Mouse (Mus musculus) midbrain, postnatal 0 days (tissue): ENCODE measurements around the gene Cish. TPM values are rescaled to one million over a fixed set of nuclear protein-coding genes. Genes with fewer than 3 reads are reported as not detected.

ENCODE experiments used
- ATAC-seq: fragments of 200-750 bp; cut with Nextera tagmentation; 2 replicates; pipeline ENCODE4 v1.8.0; 2017; ENCODE audit warnings: moderate number of reproducible peaks, mild to moderate bottlenecking, moderate TSS enrichment, moderate library complexity; ENCODE audit not compliant: low FRiP score
- DNase-seq: peaks from one replicate; pipeline ENCODE4 v3.0.0-alpha.2; 2015; ENCODE audit warnings: low spot score
- H3K27ac ChIP-seq: fragments of 300-500 bp; sonication (generic); 2 replicates; pipeline ENCODE4 v1.5.1; 2014; ENCODE audit warnings: low read depth, mild to moderate bottlenecking, low read length, mixed read lengths
- H3K27me3 ChIP-seq: fragments of 300-500 bp; sonication (generic); 2 replicates; pipeline ENCODE4 v1.6.1; 2014; ENCODE audit warnings: low read length, control low read depth, mixed read lengths; ENCODE audit not compliant: insufficient read depth
- H3K36me3 ChIP-seq: fragments of 300-500 bp; sonication (generic); 2 replicates; pipeline ENCODE4 v1.6.1; 2014; ENCODE audit warnings: low read length, control low read depth, mixed read lengths; ENCODE audit not compliant: insufficient read depth
- H3K4me1 ChIP-seq: fragments of 300-500 bp; sonication (generic); 2 replicates; pipeline ENCODE4 v1.6.1; 2014; ENCODE audit warnings: mild to moderate bottlenecking, control low read depth, antibody characterized with exemption, low read length, mixed read lengths; ENCODE audit not compliant: insufficient read depth
- H3K4me2 ChIP-seq: fragments of 300-500 bp; sonication (generic); 2 replicates; pipeline ENCODE4 v1.6.1; 2014; ENCODE audit warnings: low read depth, mild to moderate bottlenecking, low read length, mixed read lengths; ENCODE audit not compliant: poor library complexity, severe bottlenecking
- H3K4me3 ChIP-seq: fragments of 300-500 bp; sonication (generic); 2 replicates; pipeline ENCODE4 v1.5.1; 2014; ENCODE audit warnings: low read depth, mild to moderate bottlenecking, low read length, moderate library complexity
- H3K9ac ChIP-seq: fragments of 300-500 bp; sonication (generic); replicated peaks from 2 replicates; pipeline ENCODE4 v1.6.1; 2014; ENCODE audit warnings: mild to moderate bottlenecking, low read length, moderate library complexity, mixed read lengths; ENCODE audit not compliant: poor library complexity, severe bottlenecking
- H3K9me3 ChIP-seq: fragments of 300-500 bp; sonication (generic); 2 replicates; pipeline ENCODE4 v1.6.1; 2016; ENCODE audit warnings: low read length, control low read depth
- CTCF ChIP-seq: IDR thresholded peaks from 2 replicates; pipeline ENCODE4 v1.5.1; 2016; ENCODE audit warnings: antibody characterized with exemption, mild to moderate bottlenecking
- WGBS: fragments of 180-500 bp; shearing (Covaris S2); extraction: QIAGEN DNeasy Blood & Tissue Kit; methylation state at CpG from one replicate; pipeline ENCODE4 v1.1.7; 2014; 5-methylcytosine and 5-hydroxymethylcytosine counted together
- polyA plus RNA-seq: library from polyadenylated mRNA; unstranded; fragments of >200 nt; fragmentation: Nextera tagmentation; extraction: Ambion mirVana; gene quantifications from 2 replicates; pipeline ENCODE4 v1.2.1, GENCODE M21; 2015
- total RNA-seq: library from RNA; depleted of rRNA; stranded (reverse); fragments of >200 nt; gene quantifications from 2 replicates; pipeline ENCODE4 v1.2.3, GENCODE M21; 2014

The Cish gene
- total and polyA plus RNA-seq, 2 experiments from 2014 or later, result 6.0 to 6.7 TPM

- peak; percentile 62 for ATAC-seq
- Histone ChIP-seq H3K4me2 (peak within 1 kb of the TSS; percentile 90), H3K27ac (no peak within 1 kb of the TSS), H3K4me1 (peaks cover 9% of the 10 kb centered on the region; the same call in 1 of the 2 replicates), H3K4me3 (peak within 1 kb of the TSS; percentile 36), H3K9me3 (no peaks in the 10 kb centered on the region), H3K27me3 (peaks cover 20% of the 10 kb centered on the region; the same call in 1 of the 2 replicates), H3K9ac (0 out of 2 replicates have a peak within 1 kb of the TSS, but pooled peaks have one; percentile 2), H3K36me3 (no peaks in the 10 kb centered on the region)
- WGBS, result 3% methylated on average over 47 of the region's 49 CpGs
- DNase-seq, result peak; percentile 70
- peak; percentile 10; the same call in 1 of the 2 replicates for TF ChIP-seq CTCF
Observed at GRCm38 (mm10) chr9:107289211-107290076, 6.4 kb upstream of the Cish start, which contains the start of gene Mapkapk3. Gene Mapkapk3 (minus strand): TSS chr9:107289877.

- no peak overlapping the region for H3K4me2 ChIP-seq
- WGBS, result 29% methylated on average over 10 of the region's 10 CpGs
- no peaks in the 10 kb centered on the region for H3K9me3 ChIP-seq
- DNase-seq (peak; percentile 76), ATAC-seq (no peak; the same call in 1 of the 2 replicates)
- no peak overlapping the region for H3K9ac ChIP-seq
- H3K27ac ChIP-seq, result no peak overlapping the region
- peaks cover 25% of the 10 kb centered on the region; the same call in 1 of the 2 replicates for H3K27me3 ChIP-seq
- H3K4me3 ChIP-seq, result no peak overlapping the region
- H3K4me1 ChIP-seq, result peaks cover 9% of the 10 kb centered on the region; the same call in 1 of the 2 replicates
- no peaks in the 10 kb centered on the region for H3K36me3 ChIP-seq
- peak; percentile 97 for TF ChIP-seq CTCF
Observed at GRCm38 (mm10) chr9:107290897-107291296, 4.9 kb upstream of the Cish start.

GRCm38 (mm10) chr9:107294249-107294648 lies 1.6 kb upstream of the Cish start:
- DNase-seq (peak; percentile 76), ATAC-seq (no peak)
- no peak overlapping the region for H3K9ac ChIP-seq
- no peak overlapping the region for H3K4me2 ChIP-seq
- H3K9me3 ChIP-seq, result no peaks in the 10 kb centered on the region
- H3K27me3 ChIP-seq, result peaks cover 15% of the 10 kb centered on the region; the same call in 1 of the 2 replicates
- 3% methylated on average over 6 of the region's 6 CpGs for WGBS
- no peak overlapping the region for H3K27ac ChIP-seq
- TF ChIP-seq CTCF, result peak; percentile 89
- no peak overlapping the region for H3K4me3 ChIP-seq
- H3K4me1 ChIP-seq, result peaks cover 9% of the 10 kb centered on the region
- no peaks in the 10 kb centered on the region for H3K36me3 ChIP-seq

- DNase-seq, result no peak
- no peak overlapping the region for H3K4me2 ChIP-seq
- ATAC-seq, result no peak
- no peaks in the 10 kb centered on the region for H3K9me3 ChIP-seq
- no peak overlapping the region for H3K9ac ChIP-seq
- no peak overlapping the region; the same call in 1 of the 2 replicates for H3K4me3 ChIP-seq
- peaks cover 4% of the 10 kb centered on the region for H3K4me1 ChIP-seq
- WGBS, result 81% methylated on average over 4 of the region's 4 CpGs
- no peak for TF ChIP-seq CTCF
- H3K36me3 ChIP-seq, result peaks cover 5% of the 10 kb centered on the region
- no peak overlapping the region for H3K27ac ChIP-seq
- H3K27me3 ChIP-seq, result 0 out of 2 replicates have a peak, but pooled peaks cover 10% of the 10 kb centered on the region
Observed at GRCm38 (mm10) chr9:107295616-107296015, 210 bp upstream of the Cish start.

GRCm38 (mm10) chr9:107296041-107296440 lies 215 bp downstream of the Cish start:
- Histone ChIP-seq H3K27ac (no peak overlapping the region), H3K9ac (no peak overlapping the region), H3K4me2 (peak overlapping the region; percentile 88), H3K36me3 (peaks cover 9% of the 10 kb centered on the region), H3K27me3 (0 out of 2 replicates have a peak, but pooled peaks cover 10% of the 10 kb centered on the region), H3K4me3 (peak overlapping the region; percentile 70), H3K4me1 (peaks cover 4% of the 10 kb centered on the region), H3K9me3 (no peaks in the 10 kb centered on the region)
- 8% methylated on average over 13 of the region's 14 CpGs for WGBS
- DNase-seq (no peak), ATAC-seq (no peak)
- no peak for TF ChIP-seq CTCF

- no peaks in the 10 kb centered on the region for H3K9me3 ChIP-seq
- H3K27ac ChIP-seq, result no peak overlapping the region
- DNase-seq, result peak; percentile 97
- H3K4me2 ChIP-seq, result peak overlapping the region; percentile 88
- peak; percentile 96 for ATAC-seq
- peak overlapping the region; percentile 70 for H3K4me3 ChIP-seq
- H3K36me3 ChIP-seq, result peaks cover 14% of the 10 kb centered on the region
- peaks cover 4% of the 10 kb centered on the region for H3K4me1 ChIP-seq
- H3K27me3 ChIP-seq, result 0 out of 2 replicates have a peak, but pooled peaks cover 10% of the 10 kb centered on the region
- WGBS, result under 1% methylated on average over 30 of the region's 31 CpGs
- no peak for TF ChIP-seq CTCF
- H3K9ac ChIP-seq, result peak overlapping the region; percentile 56
Observed at GRCm38 (mm10) chr9:107296501-107296965, 707 bp downstream of the Cish start.
